Mouse (Mus musculus) forebrain, embryonic 14.5 days (tissue): Measurements from ENCODE around the gene Fgfr2. TPM values are rescaled to one million over a fixed set of nuclear protein-coding genes. Genes with fewer than 3 reads are reported as not detected.

Source experiments
- ATAC-seq: fragments of 200-750 bp; cut with Nextera tagmentation; 2 replicates; pipeline ENCODE4 v1.8.0; 2017; ENCODE audit warnings: mild to moderate bottlenecking, moderate library complexity
- DNase-seq: peaks from one replicate; pipeline ENCODE4 v3.0.0-alpha.2; 2015; ENCODE audit warnings: low spot score
- H3K27ac ChIP-seq: fragments of 300-500 bp; sonication (generic); 2 replicates; pipeline ENCODE4 v1.5.1; 2014; ENCODE audit warnings: low read depth, mild to moderate bottlenecking, control low read depth, low read length, moderate library complexity
- H3K27me3 ChIP-seq: fragments of 300-500 bp; sonication (generic); replicated peaks from 2 replicates; pipeline ENCODE4 v1.6.1; 2014; ENCODE audit warnings: low read length, control low read depth, mixed read lengths; ENCODE audit not compliant: control insufficient read depth, insufficient read depth
- H3K36me3 ChIP-seq: fragments of 300-500 bp; sonication (generic); 2 replicates; pipeline ENCODE4 v1.6.1; 2014; ENCODE audit warnings: low read length, control low read depth; ENCODE audit not compliant: control insufficient read depth, insufficient read depth
- H3K4me1 ChIP-seq: fragments of 300-500 bp; sonication (generic); 2 replicates; pipeline ENCODE4 v1.6.1; 2014; ENCODE audit warnings: antibody characterized with exemption, low read length, control low read depth; ENCODE audit not compliant: control insufficient read depth, insufficient read depth
- H3K4me2 ChIP-seq: fragments of 300-500 bp; sonication (generic); 2 replicates; pipeline ENCODE4 v1.6.1; 2014; ENCODE audit warnings: mild to moderate bottlenecking, control low read depth, low read length
- H3K4me3 ChIP-seq: fragments of 300-500 bp; sonication (generic); 2 replicates; pipeline ENCODE4 v1.5.1; 2014; ENCODE audit warnings: low read depth, low read length, control low read depth
- H3K9ac ChIP-seq: fragments of 300-500 bp; sonication (generic); 2 replicates; pipeline ENCODE4 v1.6.1; 2014; ENCODE audit warnings: mild to moderate bottlenecking, low read length, control low read depth, moderate library complexity
- H3K9me3 ChIP-seq: fragments of 300-500 bp; sonication (generic); replicated peaks from 2 replicates; pipeline ENCODE4 v1.6.1; 2016; ENCODE audit warnings: low read length, control low read depth, mixed read lengths; ENCODE audit not compliant: control insufficient read depth
- WGBS: fragments of 180-500 bp; shearing (Covaris S2); extraction: QIAGEN DNeasy Blood & Tissue Kit; methylation state at CpG from one replicate; pipeline ENCODE4 v1.1.7; 2014; 5-methylcytosine and 5-hydroxymethylcytosine counted together
- polyA plus RNA-seq: library from polyadenylated mRNA; unstranded; fragments of >200 nt; fragmentation: Nextera tagmentation; extraction: Ambion mirVana; gene quantifications from 2 replicates; pipeline ENCODE4 v1.2.1, GENCODE M21; 2014

Gene Fgfr2
- polyA plus RNA-seq, 1 experiment from 2014 or later, result 35.9 TPM

DNA sequence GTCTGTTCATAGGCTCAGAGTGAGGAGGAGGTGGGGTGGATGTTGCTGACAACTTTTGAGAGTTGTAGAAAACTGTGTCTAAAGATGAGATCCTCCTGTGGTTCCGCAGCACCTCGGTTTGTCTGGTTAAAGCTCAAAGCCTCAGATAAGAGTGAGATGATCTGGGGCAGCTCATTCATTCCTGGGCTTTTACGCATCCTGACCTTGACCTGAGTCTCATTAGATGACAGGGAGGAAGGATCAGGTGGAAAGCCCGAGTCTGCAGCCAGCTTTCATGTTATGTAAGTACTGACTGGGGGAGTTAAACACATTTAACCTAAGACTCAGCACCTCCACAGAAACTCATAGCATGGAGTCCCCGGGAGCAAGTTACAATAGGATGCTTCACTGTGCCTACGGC lies 1096.5 kb downstream of the Fgfr2 start:
- Histone ChIP-seq H3K36me3 (no peaks in the 10 kb centered on the region), H3K9ac (no peak overlapping the region), H3K27ac (no peak overlapping the region), H3K4me2 (no peak overlapping the region), H3K9me3 (no peaks in the 10 kb centered on the region), H3K27me3 (no peaks in the 10 kb centered on the region), H3K4me3 (no peak overlapping the region), H3K4me1 (peaks cover 6% of the 10 kb centered on the region)
- no peak for ATAC-seq
- WGBS, result 77% methylated on average over 6 of the region's 6 CpGs
- no peak for DNase-seq

DNA sequence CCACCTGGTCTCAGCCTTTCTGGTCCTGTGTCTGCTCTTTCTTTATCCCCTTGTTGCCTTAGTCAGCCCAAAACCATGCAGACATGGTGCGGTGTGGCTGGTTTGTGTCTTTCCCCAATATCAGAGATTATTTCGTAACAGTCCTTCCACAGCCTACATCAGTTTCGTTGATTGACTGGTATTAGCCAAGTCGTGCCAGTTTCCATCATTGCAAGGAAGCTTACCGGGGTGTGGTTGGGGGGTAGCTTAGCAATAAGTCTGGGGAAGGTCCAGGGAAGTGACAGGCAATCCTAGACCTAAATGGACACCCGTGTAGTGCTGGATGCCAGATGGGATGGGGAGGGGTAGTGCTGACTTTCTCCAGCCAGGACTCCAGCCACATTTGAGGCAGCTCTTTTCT lies 1097.6 kb downstream of the Fgfr2 start:
- ATAC-seq (no peak), DNase-seq (no peak)
- peaks cover 3% of the 10 kb centered on the region for H3K4me1 ChIP-seq

GRCm38 (mm10) chr7:132015933-132016332 lies 1107.2 kb downstream of the Fgfr2 start:
- H3K9ac ChIP-seq, result no peak overlapping the region
- peaks cover 18% of the 10 kb centered on the region for H3K4me1 ChIP-seq
- no peaks in the 10 kb centered on the region for H3K27me3 ChIP-seq
- H3K27ac ChIP-seq, result no peak overlapping the region
- no peak for DNase-seq
- H3K9me3 ChIP-seq, result no peaks in the 10 kb centered on the region
- no peak overlapping the region for H3K4me3 ChIP-seq
- no peaks in the 10 kb centered on the region for H3K36me3 ChIP-seq
- WGBS, result 49% methylated on average over 3 of the region's 3 CpGs
- no peak overlapping the region for H3K4me2 ChIP-seq
- ATAC-seq, result no peak

More for the DNA sequence above, 1097.6 kb downstream of the Fgfr2 start:
- H3K4me2 ChIP-seq, result no peak overlapping the region
- 66% methylated on average over 6 of the region's 6 CpGs for WGBS
- no peaks in the 10 kb centered on the region for H3K36me3 ChIP-seq
- H3K4me3 ChIP-seq, result no peak overlapping the region
- H3K9ac ChIP-seq, result no peak overlapping the region
- H3K27ac ChIP-seq, result no peak overlapping the region
- no peaks in the 10 kb centered on the region for H3K27me3 ChIP-seq
- H3K9me3 ChIP-seq, result no peaks in the 10 kb centered on the region

DNA sequence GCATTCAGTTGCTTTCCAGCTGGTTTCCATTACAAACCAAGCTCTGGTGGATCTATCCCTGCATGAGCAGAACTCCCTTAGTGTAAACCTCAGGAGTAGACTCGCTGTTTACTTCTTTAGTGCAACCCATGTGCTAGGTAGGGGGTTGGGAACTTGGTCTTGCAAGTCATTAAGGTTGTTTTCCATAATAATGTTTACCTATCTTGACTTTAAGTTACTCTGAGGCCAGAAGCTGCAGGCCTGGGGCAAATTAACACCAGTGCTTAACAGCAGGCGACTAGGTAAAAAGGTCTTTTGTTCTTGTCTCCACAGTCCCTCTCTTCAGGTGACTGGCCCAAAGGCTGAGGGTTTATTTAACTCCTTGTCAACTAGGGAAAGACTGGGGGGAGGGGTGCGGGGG lies 1108.0 kb downstream of the Fgfr2 start:
- H3K4me2 ChIP-seq, result no peak overlapping the region
- H3K4me3 ChIP-seq, result no peak overlapping the region
- WGBS, result 4% methylated on average over 3 of the region's 3 CpGs
- H3K9ac ChIP-seq, result no peak overlapping the region
- no peaks in the 10 kb centered on the region for H3K27me3 ChIP-seq
- peaks cover 18% of the 10 kb centered on the region for H3K4me1 ChIP-seq
- no peaks in the 10 kb centered on the region for H3K36me3 ChIP-seq
- H3K27ac ChIP-seq, result no peak overlapping the region
- ATAC-seq, result no peak
- DNase-seq, result no peak
- no peaks in the 10 kb centered on the region for H3K9me3 ChIP-seq

- H3K4me2 ChIP-seq, result no peak overlapping the region
- ATAC-seq, result no peak
- H3K9me3 ChIP-seq, result no peaks in the 10 kb centered on the region
- WGBS, result 90% methylated on average over 5 of the region's 5 CpGs
- H3K27ac ChIP-seq, result no peak overlapping the region
- peaks cover 18% of the 10 kb centered on the region for H3K4me1 ChIP-seq
- no peak overlapping the region for H3K4me3 ChIP-seq
- no peak for DNase-seq
- H3K27me3 ChIP-seq, result no peaks in the 10 kb centered on the region
- no peaks in the 10 kb centered on the region for H3K36me3 ChIP-seq
- H3K9ac ChIP-seq, result no peak overlapping the region
Observed at GRCm38 (mm10) chr7:132013970-132014369, 1109.2 kb downstream of the Fgfr2 start.

GRCm38 (mm10) chr7:132012969-132013679 lies 1110.0 kb downstream of the Fgfr2 start:
- Histone ChIP-seq H3K4me2 (no peak overlapping the region), H3K9ac (no peak overlapping the region), H3K27ac (0 out of 2 replicates have a peak overlapping the region, but pooled peaks have one; percentile 36), H3K9me3 (no peaks in the 10 kb centered on the region), H3K4me1 (peaks cover 18% of the 10 kb centered on the region), H3K4me3 (no peak overlapping the region), H3K36me3 (no peaks in the 10 kb centered on the region), H3K27me3 (no peaks in the 10 kb centered on the region)
- DNase-seq (peak; percentile 87), ATAC-seq (peak; percentile 82)
- 4% methylated on average over 1 of the region's 1 CpGs for WGBS

DNA sequence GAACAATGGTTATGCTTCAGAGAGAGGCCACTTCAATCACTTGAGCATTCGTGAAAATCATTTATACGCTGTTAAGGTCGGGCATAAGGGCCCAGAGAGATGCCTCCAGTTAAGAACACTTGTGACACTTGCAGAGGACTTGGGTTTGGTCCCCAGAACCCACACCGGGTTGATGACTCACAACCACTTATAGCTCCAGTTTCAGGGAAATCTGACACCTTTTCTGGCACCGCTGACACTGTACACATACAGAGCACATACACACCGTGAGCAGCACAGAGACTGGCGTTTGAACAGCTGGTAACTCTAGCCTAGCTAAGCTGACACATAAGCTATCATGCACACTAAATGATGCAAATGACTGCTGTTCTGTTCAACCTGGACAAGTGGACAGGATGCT lies 1114.1 kb downstream of the Fgfr2 start:
- no peak overlapping the region for H3K9ac ChIP-seq
- H3K27ac ChIP-seq, result no peak overlapping the region
- DNase-seq (no peak), ATAC-seq (no peak)
- no peak overlapping the region for H3K4me2 ChIP-seq
- WGBS, result 82% methylated on average over 7 of the region's 7 CpGs
- no peaks in the 10 kb centered on the region for H3K9me3 ChIP-seq
- no peaks in the 10 kb centered on the region for H3K36me3 ChIP-seq
- no peak overlapping the region for H3K4me3 ChIP-seq
- peaks cover 19% of the 10 kb centered on the region for H3K4me1 ChIP-seq
- H3K27me3 ChIP-seq, result no peaks in the 10 kb centered on the region

GRCm38 (mm10) chr7:132005996-132006696 lies 1117.0 kb downstream of the Fgfr2 start:
- Histone ChIP-seq H3K4me1 (0 out of 2 replicates have a peak, but pooled peaks cover 3% of the 10 kb centered on the region), H3K36me3 (no peaks in the 10 kb centered on the region), H3K27ac (no peak overlapping the region), H3K9ac (no peak overlapping the region), H3K27me3 (no peaks in the 10 kb centered on the region), H3K9me3 (no peaks in the 10 kb centered on the region), H3K4me2 (no peak overlapping the region), H3K4me3 (no peak overlapping the region)
- DNase-seq, result peak; percentile 22
- 38% methylated on average over 14 of the region's 14 CpGs for WGBS
- ATAC-seq, result no peak

GRCm38 (mm10) chr7:131992873-131993272 lies 1130.3 kb downstream of the Fgfr2 start:
- Histone ChIP-seq H3K27me3 (no peaks in the 10 kb centered on the region), H3K4me3 (no peak overlapping the region), H3K4me2 (no peak overlapping the region), H3K9me3 (no peaks in the 10 kb centered on the region), H3K9ac (no peak overlapping the region), H3K36me3 (no peaks in the 10 kb centered on the region), H3K4me1 (no peaks in the 10 kb centered on the region), H3K27ac (no peak overlapping the region)
- 78% methylated on average over 3 of the region's 3 CpGs for WGBS
- ATAC-seq (no peak), DNase-seq (no peak)
